Mouse (Mus musculus) thymus, adult 2 months (tissue): ENCODE results near the gene Cnot1.

Source experiments
- CTCF ChIP-seq: fragments of 200-500 bp; IDR thresholded peaks from 2 replicates; pipeline ENCODE4 v1.5.1; 2012; ENCODE audit warnings: mild to moderate bottlenecking, control low read depth, low read length, moderate library complexity, borderline replicate concordance; ENCODE audit not compliant: control insufficient read depth, poor library complexity, insufficient read depth; ENCODE audit errors: extremely low read depth
- POLR2A ChIP-seq: fragments of 200-500 bp; IDR thresholded peaks from 2 replicates; pipeline ENCODE4 v1.6.1; 2012; ENCODE audit warnings: mild to moderate bottlenecking, low read length, control low read depth, moderate library complexity; ENCODE audit not compliant: control insufficient read depth, poor library complexity, insufficient read depth; ENCODE audit errors: extremely low read depth

DNA sequence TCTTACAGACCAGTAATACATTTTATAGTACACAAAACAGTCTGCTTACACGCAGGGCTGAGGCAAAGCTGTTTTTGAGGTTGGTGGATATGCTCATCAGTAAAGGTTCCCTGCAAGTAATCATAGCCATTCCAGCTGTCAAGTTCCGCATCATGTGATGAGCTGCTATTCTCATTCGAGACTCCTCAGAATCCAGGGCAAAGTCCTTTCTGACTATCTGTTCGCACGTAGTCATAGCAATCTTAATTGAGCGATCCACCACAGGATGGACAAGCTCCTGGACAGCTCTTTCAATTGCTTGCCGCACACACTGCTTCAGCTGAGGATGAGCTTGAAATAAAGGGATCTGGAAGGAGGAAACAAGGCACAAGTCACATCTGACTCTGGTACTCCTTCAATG, 65.5 kb downstream of the Cnot1 start:
- TF ChIP-seq POLR2A (no peak), CTCF (no peak)
